Mouse (Mus musculus): ENCODE measurements around the gene Gm45021.
"Not testable (repeated sequence)": the region's sequence is repeated elsewhere in the genome, so short reads cannot be mapped to it uniquely, and the experiment has no call there.

DNA sequence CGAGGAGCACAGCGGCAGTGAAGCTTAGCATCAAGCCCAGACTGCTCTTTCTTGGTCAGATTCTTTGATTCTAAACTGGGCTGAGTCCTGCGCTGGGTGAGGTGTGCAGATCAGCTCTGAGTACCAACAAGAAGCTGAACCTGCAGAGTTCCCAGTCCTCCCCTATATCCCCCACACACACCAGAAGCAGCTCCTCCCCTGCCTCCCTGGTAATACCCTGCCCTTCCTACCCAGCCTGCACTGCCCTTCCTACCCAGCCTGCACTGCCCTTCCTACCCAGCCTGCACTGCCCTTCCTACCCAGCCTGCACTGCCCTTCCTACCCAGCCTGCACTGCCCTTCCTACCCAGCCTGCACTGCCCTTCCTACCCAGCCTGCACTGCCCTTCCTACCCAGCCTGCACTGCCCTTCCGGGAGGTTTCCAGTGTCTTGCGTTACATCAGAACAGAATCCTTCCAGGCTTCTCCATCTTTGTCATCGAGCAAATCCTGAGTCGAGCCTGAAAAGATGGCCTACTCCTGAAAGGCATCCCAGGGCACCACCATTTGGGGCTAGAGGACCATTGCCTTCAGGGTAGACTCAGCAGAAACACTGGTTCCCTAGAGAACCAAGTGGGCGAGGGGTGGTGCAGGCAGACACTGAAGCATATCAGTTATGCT is 32.9 kb downstream of the Gm45021 start:
- TF ChIP-seq POLR2A (IDR thresholded peaks at IDR 0.05; ENCODE audit: low read depth, low read length) (peak; percentile 88), SIN3A (IDR thresholded peaks at IDR 0.05; ENCODE audit: low read length) (peak; percentile 67; the same call in 1 of the 2 replicates), MYC (IDR thresholded peaks at IDR 0.05; ENCODE audit: low read depth, low read length) (peak; percentile 48; the same call in 1 of the 2 replicates)
- TF ChIP-seq CTCF (conservative IDR thresholded peaks at IDR 0.05 in 1 of 2, IDR thresholded peaks at IDR 0.05 in 1 of 2; ENCODE audit: low read depth in 2 of 2, low read length in 2 of 2) = not testable (repeated sequence)
